In genomic region chr6:88517701-88518403, GRCm38 (mm10) we compare ENCODE assay signal across 8 mouse cellular contexts. TPM values are rescaled to one million over a fixed set of nuclear protein-coding genes. Genes with fewer than 3 reads are reported as not detected.
A peak's percentile ranks its signal among the peaks of the same experiment; 100 is the strongest.
DNase-seq lines count a peak whose midpoint lies in the region; ATAC-seq and TF ChIP-seq lines count a peak whose summit lies in the region.

No protein-coding gene starts in this region.

- H3K9ac ChIP-seq in hindbrain, embryonic 15.5 days, result peak overlapping the region; percentile 89
- peak overlapping the region; percentile 86 for H3K9ac ChIP-seq in midbrain, embryonic 16.5 days (ENCODE audit: low read depth, low read length)

- 9% methylated on average over 18 of the region's 18 CpGs for WGBS in spleen, adult 2 months
- 17% methylated on average over 18 of the region's 18 CpGs for WGBS in embryonic facial prominence, embryonic 10.5 days
- 15% methylated on average over 18 of the region's 18 CpGs for WGBS in hindbrain, embryonic 15.5 days
- 16% methylated on average over 18 of the region's 18 CpGs for WGBS in midbrain, embryonic 16.5 days

- TF ChIP-seq CTCF in spleen, adult 2 months (IDR thresholded peaks at IDR 0.05; ENCODE audit: extremely low read depth, insufficient read depth, insufficient read length, insufficient replicate concordance), result no peak

- no peak for ATAC-seq in hindbrain, embryonic 15.5 days (ENCODE audit: low FRiP score, low read depth)
- no peak for ATAC-seq in midbrain, embryonic 16.5 days

- no peaks in the 10 kb centered on the region for H3K27me3 ChIP-seq in spleen, adult 2 months (ENCODE audit: control insufficient read depth, insufficient read depth, low read length)
- no peaks in the 10 kb centered on the region for H3K27me3 ChIP-seq in embryonic facial prominence, embryonic 10.5 days (replicated peaks; ENCODE audit: low read depth, poor library complexity, severe bottlenecking)
- no peaks in the 10 kb centered on the region for H3K27me3 ChIP-seq in hindbrain, embryonic 15.5 days
- no peaks in the 10 kb centered on the region for H3K27me3 ChIP-seq in midbrain, embryonic 16.5 days (ENCODE audit: control insufficient read depth, insufficient read depth, low read depth, low read length)

- peak overlapping the region; percentile 82; the same call in 1 of the 2 replicates for H3K27ac ChIP-seq in spleen, adult 2 months (ENCODE audit: insufficient read depth, low read length)
- peak overlapping the region; percentile 92 for H3K27ac ChIP-seq in embryonic facial prominence, embryonic 10.5 days (replicated peaks)
- H3K27ac ChIP-seq in hindbrain, embryonic 15.5 days (replicated peaks), result peak overlapping the region; percentile 87
- peak overlapping the region; percentile 93; the same call in 1 of the 2 replicates for H3K27ac ChIP-seq in midbrain, embryonic 16.5 days (ENCODE audit: low read length)

- no peak for TF ChIP-seq POLR2A in spleen, adult 2 months (IDR thresholded peaks at IDR 0.05; ENCODE audit: low read depth, low read length)

- no peak for DNase-seq in spleen, adult 2 months (ENCODE audit: low read depth in 1 of 2, low spot score in 2 of 2)
- no peak for DNase-seq in spleen, postnatal 14 days (ENCODE audit: low spot score in 2 of 2)
- peak; percentile 37 for DNase-seq in embryonic facial prominence, embryonic 10.5 days (ENCODE audit: low spot score)
- DNase-seq in urinary bladder, postnatal 36 days (ENCODE audit: low spot score in 2 of 2), result no peak
- no peak for DNase-seq in cerebellum, postnatal 14 days
- no peak for DNase-seq in kidney, postnatal 14 days

- peak overlapping the region; percentile 75 for H3K4me3 ChIP-seq in spleen, adult 2 months (ENCODE audit: extremely low read depth, insufficient read depth, insufficient read length)
- peak overlapping the region; percentile 90 for H3K4me3 ChIP-seq in embryonic facial prominence, embryonic 10.5 days
- H3K4me3 ChIP-seq in hindbrain, embryonic 15.5 days, result peak overlapping the region; percentile 82
- peak overlapping the region; percentile 79 for H3K4me3 ChIP-seq in midbrain, embryonic 16.5 days (ENCODE audit: low read depth, low read length)

- peaks cover 13% of the 10 kb centered on the region for H3K36me3 ChIP-seq in spleen, adult 2 months (ENCODE audit: control insufficient read depth, insufficient read depth, low read length)
- peaks cover 43% of the 10 kb centered on the region for H3K36me3 ChIP-seq in embryonic facial prominence, embryonic 10.5 days (replicated peaks)
- peaks cover 28% of the 10 kb centered on the region for H3K36me3 ChIP-seq in hindbrain, embryonic 15.5 days
- H3K36me3 ChIP-seq in midbrain, embryonic 16.5 days (ENCODE audit: control insufficient read depth, insufficient read depth, low read length), result peaks cover 9% of the 10 kb centered on the region

- H3K9me3 ChIP-seq in embryonic facial prominence, embryonic 10.5 days, result no peaks in the 10 kb centered on the region
- H3K9me3 ChIP-seq in hindbrain, embryonic 15.5 days, result no peaks in the 10 kb centered on the region
- no peaks in the 10 kb centered on the region for H3K9me3 ChIP-seq in midbrain, embryonic 16.5 days (replicated peaks; ENCODE audit: control insufficient read depth, low read length, poor library complexity, severe bottlenecking)

- H3K4me1 ChIP-seq in spleen, adult 2 months (ENCODE audit: control insufficient read depth, insufficient read depth, insufficient read length), result peaks cover 6% of the 10 kb centered on the region; the same call in 1 of the 2 replicates
- H3K4me1 ChIP-seq in embryonic facial prominence, embryonic 10.5 days, result peaks cover 22% of the 10 kb centered on the region
- H3K4me1 ChIP-seq in hindbrain, embryonic 15.5 days (replicated peaks), result peaks cover 26% of the 10 kb centered on the region
- peaks cover 23% of the 10 kb centered on the region for H3K4me1 ChIP-seq in midbrain, embryonic 16.5 days (ENCODE audit: control insufficient read depth, insufficient read depth, low read length)

- H3K4me2 ChIP-seq in hindbrain, embryonic 15.5 days, result peak overlapping the region; percentile 85
- peak overlapping the region; percentile 76 for H3K4me2 ChIP-seq in midbrain, embryonic 16.5 days (ENCODE audit: low read length)

RNA-seq across cellular contexts. Expression of gene Sec61a1, which starts 0.9 kb away (rescaled TPM):
- 147 and 172 TPM in 2 replicates for polyA plus RNA-seq in spleen, adult 2 months (2012; rRNA removed)
- 211 and 222 TPM in 2 replicates for polyA plus RNA-seq in embryonic facial prominence, embryonic 10.5 days (2016; fragmentation: Nextera tagmentation; extraction: Ambion mirVana)
- polyA plus RNA-seq in hindbrain, embryonic 15.5 days (2015; fragmentation: Nextera tagmentation; extraction: Ambion mirVana), result 154 and 160 TPM in 2 replicates
- polyA plus RNA-seq in midbrain, embryonic 16.5 days (2015; fragmentation: Nextera tagmentation; extraction: Ambion mirVana), result 162 and 164 TPM in 2 replicates

RNA-seq across cellular contexts. Expression of gene Ruvbl1, which starts 52.6 kb away (rescaled TPM):
- 19.3 and 25.1 TPM in 2 replicates for polyA plus RNA-seq in spleen, adult 2 months (2012; rRNA removed)
- polyA plus RNA-seq in embryonic facial prominence, embryonic 10.5 days (2016; fragmentation: Nextera tagmentation; extraction: Ambion mirVana), result 215 and 227 TPM in 2 replicates
- 94.9 and 98.7 TPM in 2 replicates for polyA plus RNA-seq in hindbrain, embryonic 15.5 days (2015; fragmentation: Nextera tagmentation; extraction: Ambion mirVana)
- 92.6 and 92.7 TPM in 2 replicates for polyA plus RNA-seq in midbrain, embryonic 16.5 days (2015; fragmentation: Nextera tagmentation; extraction: Ambion mirVana)
